Mouse (Mus musculus) limb, embryonic 11.5 days (tissue): ENCODE measurements around the gene Psmb4. TPM values are rescaled to one million over a fixed set of nuclear protein-coding genes. Genes with fewer than 3 reads are reported as not detected.
"Not testable (repeated sequence)": the region's sequence is repeated elsewhere in the genome, so short reads cannot be mapped to it uniquely, and the experiment has no call there.

Experiments used
- ATAC-seq: fragments of 200-750 bp; cut with Nextera tagmentation; 2 replicates; pipeline ENCODE4 v1.8.0; 2017; ENCODE audit warnings: low read depth; ENCODE audit not compliant: insufficient number of reproducible peaks, low FRiP score, low TSS enrichment
- DNase-seq: peaks from one replicate; pipeline ENCODE4 v3.0.0-alpha.2; 2015; ENCODE audit warnings: low spot score
- H3K27ac ChIP-seq: fragments of 300-500 bp; sonication (generic); replicated peaks from 2 replicates; pipeline ENCODE4 v1.5.1; 2014; ENCODE audit warnings: low read depth, mild to moderate bottlenecking, low read length
- H3K27me3 ChIP-seq: fragments of 300-500 bp; sonication (generic); 2 replicates; pipeline ENCODE4 v1.6.1; 2014; ENCODE audit warnings: mild to moderate bottlenecking, low read length, mixed read lengths; ENCODE audit not compliant: control insufficient read depth, insufficient read depth
- H3K36me3 ChIP-seq: fragments of 300-500 bp; sonication (generic); 2 replicates; pipeline ENCODE4 v1.6.1; 2014; ENCODE audit warnings: mild to moderate bottlenecking, low read length, moderate library complexity, mixed read lengths; ENCODE audit not compliant: control insufficient read depth, insufficient read depth
- H3K4me1 ChIP-seq: fragments of 300-500 bp; sonication (generic); 2 replicates; pipeline ENCODE4 v1.6.1; 2014; ENCODE audit warnings: low read length, mixed read lengths; ENCODE audit not compliant: control insufficient read depth, insufficient read depth
- H3K4me2 ChIP-seq: fragments of 300-500 bp; sonication (generic); 2 replicates; pipeline ENCODE4 v1.6.1; 2014; ENCODE audit warnings: low read depth, mild to moderate bottlenecking, moderate library complexity; ENCODE audit not compliant: severe bottlenecking
- H3K4me3 ChIP-seq: fragments of 300-500 bp; sonication (generic); 2 replicates; pipeline ENCODE4 v1.5.1; 2014; ENCODE audit warnings: low read depth, low read length
- H3K9ac ChIP-seq: fragments of 300-500 bp; sonication (generic); 2 replicates; pipeline ENCODE4 v1.6.1; 2014; ENCODE audit warnings: mild to moderate bottlenecking, low read length
- H3K9me3 ChIP-seq: fragments of 300-500 bp; sonication (generic); 2 replicates; pipeline ENCODE4 v1.6.1; 2016; ENCODE audit warnings: low read length; ENCODE audit not compliant: control insufficient read depth
- WGBS: fragments of 180-500 bp; shearing (Covaris S2); extraction: QIAGEN DNeasy Blood & Tissue Kit; methylation state at CpG from one replicate; pipeline ENCODE4 v1.1.7; 2014; 5-methylcytosine and 5-hydroxymethylcytosine counted together
- polyA plus RNA-seq: library from polyadenylated mRNA; unstranded; fragments of >200 nt; fragmentation: Nextera tagmentation; extraction: Ambion mirVana; gene quantifications from 2 replicates; pipeline ENCODE4 v1.2.1, GENCODE M21; 2014

The Psmb4 gene
- polyA plus RNA-seq, result 353 and 388 TPM in 2 replicates

GRCm38 (mm10) chr3:94886316-94887224, at the start of gene Psmb4:
Gene Psmb4, minus strand, starts transcription at chr3:94886961.
- Histone ChIP-seq H3K36me3 (peaks cover 12% of the 10 kb centered on the region), H3K4me2 (peak within 1 kb of the TSS; percentile 85), H3K9me3 (no peaks in the 10 kb centered on the region), H3K9ac (peak within 1 kb of the TSS; percentile 72), H3K27me3 (no peaks in the 10 kb centered on the region), H3K4me1 (peaks cover 11% of the 10 kb centered on the region), H3K4me3 (peak within 1 kb of the TSS; percentile 67), H3K27ac (no peak within 1 kb of the TSS)
- ATAC-seq, result peak; percentile 79
- WGBS, result 1% methylated on average over 61 of the region's 61 CpGs
- peak; percentile 91 for DNase-seq

- WGBS, result 87% methylated on average over 5 of the region's 5 CpGs
- DNase-seq, H3K4me1 ChIP-seq, H3K4me2 ChIP-seq, H3K27ac ChIP-seq, H3K9ac ChIP-seq, H3K9me3 ChIP-seq, ATAC-seq, H3K27me3 ChIP-seq, H3K36me3 ChIP-seq, H3K4me3 ChIP-seq: not testable (repeated sequence)
Observed at GRCm38 (mm10) chr3:94936147-94936546, 49.4 kb upstream of the Psmb4 start.

GRCm38 (mm10) chr3:94935332-94935731, 48.6 kb upstream of the Psmb4 start:
- WGBS, result 93% methylated on average over 3 of the region's 3 CpGs
- not testable (repeated sequence) for H3K4me1 ChIP-seq, DNase-seq, H3K36me3 ChIP-seq, ATAC-seq, H3K9ac ChIP-seq, H3K4me3 ChIP-seq, H3K4me2 ChIP-seq, H3K9me3 ChIP-seq, H3K27me3 ChIP-seq, H3K27ac ChIP-seq

DNA sequence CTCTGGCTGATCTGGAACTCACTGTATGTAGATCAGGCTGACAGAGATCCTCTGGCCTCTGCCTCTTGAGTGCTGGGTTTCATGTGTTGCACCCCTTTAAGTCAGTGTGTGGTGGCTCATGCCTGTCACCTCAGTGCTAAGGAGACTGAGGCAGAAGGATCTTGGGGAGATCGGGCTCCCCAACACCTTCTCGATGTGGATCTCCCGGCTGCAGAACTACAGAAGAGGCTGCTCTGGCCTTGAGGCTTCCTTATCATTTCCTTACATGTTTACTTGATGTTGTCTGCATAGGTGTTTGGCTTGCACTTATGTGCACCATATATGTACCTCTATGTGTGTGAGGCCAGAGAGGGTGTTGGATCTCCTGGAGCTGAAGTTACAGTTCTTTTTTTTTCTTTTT, 47.8 kb upstream of the Psmb4 start:
- H3K4me2 ChIP-seq, H3K9me3 ChIP-seq, H3K4me1 ChIP-seq, H3K4me3 ChIP-seq, ATAC-seq, H3K9ac ChIP-seq, H3K27ac ChIP-seq, H3K36me3 ChIP-seq, DNase-seq, H3K27me3 ChIP-seq: not testable (repeated sequence)
- WGBS, result 89% methylated on average over 3 of the region's 3 CpGs

- not testable (repeated sequence) for H3K9me3 ChIP-seq, DNase-seq, H3K4me1 ChIP-seq, H3K36me3 ChIP-seq, ATAC-seq, H3K27ac ChIP-seq, H3K4me2 ChIP-seq, H3K27me3 ChIP-seq, H3K9ac ChIP-seq, H3K4me3 ChIP-seq
- WGBS, result no CpG with 5 or more reads among the region's 2 CpGs
Observed at GRCm38 (mm10) chr3:94933604-94934003, 46.8 kb upstream of the Psmb4 start.

DNA sequence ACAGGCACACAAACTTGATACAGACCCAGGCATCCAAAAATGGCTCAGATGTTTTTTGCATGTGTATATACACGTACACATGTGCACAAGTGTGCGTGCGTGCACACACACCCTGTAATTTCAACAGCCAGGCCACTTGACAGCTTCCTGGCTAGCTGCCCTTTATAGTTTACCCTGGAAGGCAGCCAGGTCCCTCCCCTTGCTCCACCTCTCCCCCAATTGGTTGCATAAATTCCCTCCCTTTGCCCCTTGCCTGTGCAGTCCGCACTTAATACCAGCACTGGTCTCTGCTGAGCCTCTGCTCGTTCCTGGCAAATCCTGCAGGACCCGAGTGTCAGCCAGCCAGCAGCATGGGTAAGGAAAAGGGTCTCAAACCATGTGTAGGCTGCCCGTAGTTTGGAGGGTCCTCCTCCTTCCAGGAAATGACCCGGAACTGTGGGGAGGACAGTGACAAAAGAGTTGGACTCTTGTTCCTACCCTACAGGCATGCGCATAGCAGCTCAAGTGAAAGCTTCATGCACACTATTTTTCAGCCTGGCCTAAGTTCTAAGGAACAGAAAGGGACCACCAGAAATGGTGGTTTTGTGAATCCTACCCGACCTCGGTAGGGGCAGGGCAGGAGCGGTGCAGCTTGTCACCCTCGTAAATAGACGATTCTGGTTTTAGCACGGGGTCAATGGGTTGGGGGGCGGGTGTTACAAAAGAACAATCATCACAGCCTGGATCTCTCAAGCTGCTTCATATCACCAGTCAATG, 46.2 kb upstream of the Psmb4 start, which contains the start of gene Selenbp1:
Gene Selenbp1 (plus strand): TSS at position 248 of the 756 bp plus-strand sequence.
- H3K4me2 ChIP-seq, result peak within 1 kb of the TSS; percentile 38
- WGBS, result 23% methylated on average over 16 of the region's 16 CpGs
- 0 out of 2 replicates have a peak, but pooled peaks cover 3% of the 10 kb centered on the region for H3K4me1 ChIP-seq
- H3K36me3 ChIP-seq, result no peaks in the 10 kb centered on the region
- DNase-seq (peak; percentile 77), ATAC-seq (peak; percentile 77)
- no peak within 1 kb of the TSS for H3K4me3 ChIP-seq
- H3K27me3 ChIP-seq, result no peaks in the 10 kb centered on the region
- H3K9me3 ChIP-seq, result no peaks in the 10 kb centered on the region
- no peak within 1 kb of the TSS for H3K9ac ChIP-seq
- 0 out of 2 replicates have a peak within 1 kb of the TSS, but pooled peaks have one; percentile 14 for H3K27ac ChIP-seq

GRCm38 (mm10) chr3:94932279-94932678, 45.5 kb upstream of the Psmb4 start:
- not testable (repeated sequence) for H3K4me2 ChIP-seq, H3K9me3 ChIP-seq, H3K4me1 ChIP-seq, H3K9ac ChIP-seq, H3K36me3 ChIP-seq, H3K27me3 ChIP-seq, H3K4me3 ChIP-seq, DNase-seq
- WGBS, result 58% methylated on average over 2 of the region's 2 CpGs
- 0 out of 2 replicates have a peak overlapping the region, but pooled peaks have one; percentile 8 for H3K27ac ChIP-seq
- ATAC-seq, result 0 out of 2 replicates have a peak, but pooled peaks have one; percentile 10

GRCm38 (mm10) chr3:94931427-94932082, 44.8 kb upstream of the Psmb4 start:
- H3K4me3 ChIP-seq, H3K27ac ChIP-seq, H3K9me3 ChIP-seq, H3K36me3 ChIP-seq, DNase-seq, H3K9ac ChIP-seq, H3K4me1 ChIP-seq, H3K4me2 ChIP-seq, H3K27me3 ChIP-seq, ATAC-seq: not testable (repeated sequence)
- 81% methylated on average over 10 of the region's 10 CpGs for WGBS
